9 mouse cellular contexts compared by ENCODE assay signal in genomic region chr13:61241076-61241947, GRCm38 (mm10). TPM values are rescaled to one million over a fixed set of nuclear protein-coding genes. Genes with fewer than 3 reads are reported as not detected.
DNase-seq lines count a peak whose midpoint lies in the region; ATAC-seq and TF ChIP-seq lines count a peak whose summit lies in the region.
"Had no signal": no experiment of that assay in that cellular context is flagged by ENCODE, and none has a peak within 500 bp of the region (broad histone marks: within the 10 kb centered on the region; RNA-seq: fewer than 3 reads in every experiment).

No protein-coding gene starts in this region.

- H3K9me3 ChIP-seq in forebrain, postnatal 0 days (ENCODE audit: low read length), result peaks cover 12% of the 10 kb centered on the region
- peaks cover 38% of the 10 kb centered on the region for H3K9me3 ChIP-seq in forebrain, embryonic 10.5 days
- no peaks in the 10 kb centered on the region for H3K9me3 ChIP-seq in heart, postnatal 0 days (replicated peaks; ENCODE audit: control insufficient read depth, low read length)

- no peak overlapping the region for H3K9ac ChIP-seq in forebrain, postnatal 0 days
- H3K9ac ChIP-seq in heart, postnatal 0 days (replicated peaks; ENCODE audit: low read depth, low read length), result no peak overlapping the region

- peak; percentile 3 for DNase-seq in forebrain, postnatal 0 days
- DNase-seq in forebrain, embryonic 10.5 days (ENCODE audit: extremely low spot score, low spot score), result no peak
- peak; percentile 29 for DNase-seq in Muller cell, postnatal 12 days (ENCODE audit: inconsistent ontology term)
- DNase-seq in cerebellum, postnatal 10 days, result peak; percentile 16 to 29
- peak; percentile 29 for DNase-seq in heart, postnatal 0 days (ENCODE audit: low spot score)
- peak; percentile 4 to 15 for DNase-seq in layer of hippocampus, postnatal 36 days
- peak; percentile 19 for DNase-seq in splenic B cell, adult 2 months (ENCODE audit: low read depth, low spot score)

- no peaks in the 10 kb centered on the region for H3K36me3 ChIP-seq in forebrain, postnatal 0 days (ENCODE audit: insufficient read depth)
- H3K36me3 ChIP-seq in forebrain, embryonic 10.5 days (replicated peaks), result no peaks in the 10 kb centered on the region
- no peaks in the 10 kb centered on the region for H3K36me3 ChIP-seq in heart, postnatal 0 days (replicated peaks; ENCODE audit: control insufficient read depth, insufficient read depth, low read length)
- no peaks in the 10 kb centered on the region for H3K36me3 ChIP-seq in splenic B cell, adult 2 months (ENCODE audit: control insufficient read depth, insufficient read depth, low read length, poor library complexity, severe bottlenecking)

- H3K4me3 ChIP-seq in forebrain, postnatal 0 days (ENCODE audit: low read depth, low read length), result no peak overlapping the region
- H3K4me3 ChIP-seq in forebrain, embryonic 10.5 days, result no peak overlapping the region
- H3K4me3 ChIP-seq in heart, postnatal 0 days (ENCODE audit: low read depth, low read length), result no peak overlapping the region

- H3K27ac ChIP-seq in forebrain, postnatal 0 days (ENCODE audit: low read depth, low read length), result no peak overlapping the region
- H3K27ac ChIP-seq in forebrain, embryonic 10.5 days, result no peak overlapping the region
- no peak overlapping the region for H3K27ac ChIP-seq in heart, postnatal 0 days (ENCODE audit: low read depth)

- no peak for ATAC-seq in forebrain, postnatal 0 days
- 0 out of 2 replicates have a peak, but pooled peaks have one; percentile 39 for ATAC-seq in heart, postnatal 0 days (ENCODE audit: insufficient read depth, low read depth)
- peak; percentile 100 for ATAC-seq in megakaryocyte progenitor cell, adult 5-6 weeks (replicated peaks; ENCODE audit: poor library complexity)

- TF ChIP-seq CTCF in forebrain, postnatal 0 days (IDR thresholded peaks at IDR 0.05; ENCODE audit: low read depth), result peak; percentile 30; the same call in 1 of the 2 replicates
- peak; percentile 68 for TF ChIP-seq CTCF in heart, postnatal 0 days (IDR thresholded peaks at IDR 0.05; ENCODE audit: low read depth)

- no peaks in the 10 kb centered on the region for H3K4me1 ChIP-seq in forebrain, postnatal 0 days (ENCODE audit: insufficient read depth)
- H3K4me1 ChIP-seq in forebrain, embryonic 10.5 days, result no peaks in the 10 kb centered on the region
- H3K4me1 ChIP-seq in heart, postnatal 0 days (ENCODE audit: control insufficient read depth, insufficient read depth), result no peaks in the 10 kb centered on the region

- H3K27me3 ChIP-seq in forebrain, postnatal 0 days (ENCODE audit: insufficient read depth, low read length), result no peaks in the 10 kb centered on the region
- H3K27me3 ChIP-seq in forebrain, embryonic 10.5 days (ENCODE audit: poor library complexity, severe bottlenecking), result no peaks in the 10 kb centered on the region
- H3K27me3 ChIP-seq in heart, postnatal 0 days (ENCODE audit: control insufficient read depth, insufficient read depth, low read length), result no peaks in the 10 kb centered on the region
- no peaks in the 10 kb centered on the region; the same call in 1 of the 2 replicates for H3K27me3 ChIP-seq in splenic B cell, adult 2 months (ENCODE audit: control insufficient read depth, insufficient read depth, low read length, poor library complexity, severe bottlenecking)

- TF ChIP-seq EP300 in heart, postnatal 0 days (IDR thresholded peaks at IDR 0.05; ENCODE audit: low read depth), result no peak

- H3K4me2 ChIP-seq in forebrain, postnatal 0 days (ENCODE audit: low read depth), result no peak overlapping the region
- H3K4me2 ChIP-seq in heart, postnatal 0 days (ENCODE audit: low read depth, low read length), result no peak overlapping the region

- 62% methylated on average over 13 of the region's 13 CpGs for WGBS in forebrain, postnatal 0 days
- WGBS in forebrain, embryonic 10.5 days, result 57% methylated on average over 13 of the region's 13 CpGs
- WGBS in heart, postnatal 0 days, result 48% methylated on average over 13 of the region's 13 CpGs

RNA-seq across cellular contexts. Expression of gene Cts8, which starts 13.8 kb away (rescaled TPM):
- total RNA-seq in forebrain, postnatal 0 days (2014; rRNA removed), result not detected in 2 replicates
- polyA plus RNA-seq in forebrain, postnatal 0 days (2015; fragmentation: Nextera tagmentation; extraction: Ambion mirVana), result not detected in 2 replicates
- polyA plus RNA-seq in forebrain, embryonic 10.5 days (2016; fragmentation: Nextera tagmentation; extraction: Ambion mirVana), result not detected in 2 replicates
- not detected in 2 replicates for total RNA-seq in heart, postnatal 0 days (2014; rRNA removed; ENCODE audit: low replicate concordance)
- not detected in 2 replicates for polyA plus RNA-seq in heart, postnatal 0 days (2015; fragmentation: Nextera tagmentation; extraction: Ambion mirVana)
- total RNA-seq in layer of hippocampus, postnatal 36 days (2021), result not detected
- not detected in 2 replicates for total RNA-seq in megakaryocyte progenitor cell, adult 5-6 weeks (2015)
- not detected in 2 replicates for total RNA-seq in megakaryocyte progenitor cell, adult 5-6 weeks (2017)
- polyA plus RNA-seq: liver, embryonic 16.5 days had no signal

RNA-seq across cellular contexts. Expression of gene Cts6, which starts 38.1 kb away (rescaled TPM):
- not detected in 2 replicates for total RNA-seq in forebrain, postnatal 0 days (2014; rRNA removed)
- not detected in 2 replicates for polyA plus RNA-seq in forebrain, postnatal 0 days (2015; fragmentation: Nextera tagmentation; extraction: Ambion mirVana)
- polyA plus RNA-seq in forebrain, embryonic 10.5 days (2016; fragmentation: Nextera tagmentation; extraction: Ambion mirVana), result not detected in 2 replicates
- total RNA-seq in heart, postnatal 0 days (2014; rRNA removed; ENCODE audit: low replicate concordance), result not detected in 2 replicates
- polyA plus RNA-seq in heart, postnatal 0 days (2015; fragmentation: Nextera tagmentation; extraction: Ambion mirVana), result not detected in 2 replicates
- not detected for total RNA-seq in layer of hippocampus, postnatal 36 days (2021)
- total RNA-seq in megakaryocyte progenitor cell, adult 5-6 weeks (2015), result not detected in 2 replicates
- not detected in 2 replicates for total RNA-seq in megakaryocyte progenitor cell, adult 5-6 weeks (2017)
- polyA plus RNA-seq: liver, embryonic 16.5 days had no signal

RNA-seq across cellular contexts. Expression of gene Gm49398, which starts 47.3 kb away (rescaled TPM):
- not detected in 2 replicates for total RNA-seq in forebrain, postnatal 0 days (2014; rRNA removed)
- not detected in 2 replicates for polyA plus RNA-seq in forebrain, postnatal 0 days (2015; fragmentation: Nextera tagmentation; extraction: Ambion mirVana)
- not detected in 2 replicates for polyA plus RNA-seq in forebrain, embryonic 10.5 days (2016; fragmentation: Nextera tagmentation; extraction: Ambion mirVana)
- total RNA-seq in heart, postnatal 0 days (2014; rRNA removed; ENCODE audit: low replicate concordance), result not detected in 2 replicates
- polyA plus RNA-seq in heart, postnatal 0 days (2015; fragmentation: Nextera tagmentation; extraction: Ambion mirVana), result not detected in 2 replicates
- total RNA-seq in layer of hippocampus, postnatal 36 days (2021), result not detected
- not detected in 2 replicates for total RNA-seq in megakaryocyte progenitor cell, adult 5-6 weeks (2015)
- total RNA-seq in megakaryocyte progenitor cell, adult 5-6 weeks (2017), result not detected in 2 replicates
- polyA plus RNA-seq: liver, embryonic 16.5 days had no signal
